Mouse (Mus musculus) erythroblast, embryonic 14.5 days (primary cell): Measurements from ENCODE around the gene Nol12.

ENCODE experiments used
- GATA1 ChIP-seq: IDR thresholded peaks from 2 replicates; pipeline ENCODE4 v1.6.1; 2012; ENCODE audit warnings: low read length, inconsistent platforms, mixed read lengths
- TAL1 ChIP-seq: IDR thresholded peaks from 3 replicates; pipeline ENCODE4 v1.6.1; 2012; ENCODE audit warnings: low read length, inconsistent platforms, mixed read lengths

DNA sequence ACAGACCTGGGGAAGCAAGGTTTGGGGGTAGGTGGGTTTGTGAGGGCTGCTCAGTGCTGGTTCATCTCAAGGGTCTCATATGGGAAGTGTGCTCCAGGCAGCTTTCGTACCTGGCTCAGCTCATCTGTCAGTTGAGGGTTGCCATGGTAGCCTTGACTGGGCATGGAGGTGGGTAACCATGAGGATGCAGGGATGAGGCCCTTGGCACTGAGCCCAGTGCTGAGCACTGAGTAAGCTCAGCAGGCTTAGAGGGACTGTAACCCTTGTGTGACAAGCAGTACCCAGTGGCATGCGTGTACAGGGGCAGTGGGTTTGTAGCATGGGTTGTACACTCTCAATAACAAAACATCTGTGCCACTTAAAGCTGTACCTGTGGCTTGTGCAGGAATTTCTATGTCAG lies 3.2 kb downstream of the Nol12 start:
- TF ChIP-seq GATA1 (no peak), TAL1 (no peak)
